Mouse (Mus musculus) lung, embryonic 14.5 days (tissue): ENCODE measurements around the gene Pla2g1b. TPM values are rescaled to one million over a fixed set of nuclear protein-coding genes. Genes with fewer than 3 reads are reported as not detected.
"Not testable (repeated sequence)": the region's sequence is repeated elsewhere in the genome, so short reads cannot be mapped to it uniquely, and the experiment has no call there.

Source experiments
- ATAC-seq: fragments of 200-750 bp; cut with Nextera tagmentation; 2 replicates; pipeline ENCODE4 v1.8.0; 2017; ENCODE audit warnings: mild to moderate bottlenecking, moderate TSS enrichment, moderate library complexity; ENCODE audit not compliant: insufficient read depth
- DNase-seq: peaks from one replicate; pipeline ENCODE4 v3.0.0-alpha.2; 2015
- H3K27ac ChIP-seq: fragments of 300-500 bp; sonication (generic); 2 replicates; pipeline ENCODE4 v1.5.1; 2014; ENCODE audit warnings: low read depth, mild to moderate bottlenecking, moderate library complexity
- H3K27me3 ChIP-seq: fragments of 300-500 bp; sonication (generic); 2 replicates; pipeline ENCODE4 v1.6.1; 2014; ENCODE audit warnings: low read length, control low read depth; ENCODE audit not compliant: insufficient read depth
- H3K36me3 ChIP-seq: fragments of 300-500 bp; sonication (generic); 2 replicates; pipeline ENCODE4 v1.6.1; 2014; ENCODE audit warnings: control low read depth; ENCODE audit not compliant: insufficient read depth
- H3K4me1 ChIP-seq: fragments of 300-500 bp; sonication (generic); 2 replicates; pipeline ENCODE4 v1.6.1; 2014; ENCODE audit warnings: antibody characterized with exemption, control low read depth; ENCODE audit not compliant: insufficient read depth
- H3K4me2 ChIP-seq: fragments of 300-500 bp; sonication (generic); 2 replicates; pipeline ENCODE4 v1.6.1; 2014; ENCODE audit warnings: mild to moderate bottlenecking
- H3K4me3 ChIP-seq: fragments of 300-500 bp; sonication (generic); 2 replicates; pipeline ENCODE4 v1.5.1; 2014; ENCODE audit warnings: low read depth, low read length
- H3K9ac ChIP-seq: fragments of 300-500 bp; sonication (generic); 2 replicates; pipeline ENCODE4 v1.6.1; 2014
- H3K9me3 ChIP-seq: fragments of 300-500 bp; sonication (generic); 2 replicates; pipeline ENCODE4 v1.6.1; 2016; ENCODE audit warnings: low read depth, low read length, control low read depth
- CTCF ChIP-seq: IDR thresholded peaks from 2 replicates; pipeline ENCODE4 v1.5.1; 2016; ENCODE audit warnings: antibody characterized with exemption, low read depth
- WGBS: fragments of 180-500 bp; shearing (Covaris S2); extraction: QIAGEN DNeasy Blood & Tissue Kit; methylation state at CpG from one replicate; pipeline ENCODE4 v1.1.7; 2014; 5-methylcytosine and 5-hydroxymethylcytosine counted together
- polyA plus RNA-seq: library from polyadenylated mRNA; unstranded; fragments of >200 nt; fragmentation: Nextera tagmentation; extraction: Ambion mirVana; gene quantifications from 2 replicates; pipeline ENCODE4 v1.2.1, GENCODE M21; 2014

Pla2g1b gene
- polyA plus RNA-seq, 1 experiment from 2014 or later = 5.6 TPM

DNA sequence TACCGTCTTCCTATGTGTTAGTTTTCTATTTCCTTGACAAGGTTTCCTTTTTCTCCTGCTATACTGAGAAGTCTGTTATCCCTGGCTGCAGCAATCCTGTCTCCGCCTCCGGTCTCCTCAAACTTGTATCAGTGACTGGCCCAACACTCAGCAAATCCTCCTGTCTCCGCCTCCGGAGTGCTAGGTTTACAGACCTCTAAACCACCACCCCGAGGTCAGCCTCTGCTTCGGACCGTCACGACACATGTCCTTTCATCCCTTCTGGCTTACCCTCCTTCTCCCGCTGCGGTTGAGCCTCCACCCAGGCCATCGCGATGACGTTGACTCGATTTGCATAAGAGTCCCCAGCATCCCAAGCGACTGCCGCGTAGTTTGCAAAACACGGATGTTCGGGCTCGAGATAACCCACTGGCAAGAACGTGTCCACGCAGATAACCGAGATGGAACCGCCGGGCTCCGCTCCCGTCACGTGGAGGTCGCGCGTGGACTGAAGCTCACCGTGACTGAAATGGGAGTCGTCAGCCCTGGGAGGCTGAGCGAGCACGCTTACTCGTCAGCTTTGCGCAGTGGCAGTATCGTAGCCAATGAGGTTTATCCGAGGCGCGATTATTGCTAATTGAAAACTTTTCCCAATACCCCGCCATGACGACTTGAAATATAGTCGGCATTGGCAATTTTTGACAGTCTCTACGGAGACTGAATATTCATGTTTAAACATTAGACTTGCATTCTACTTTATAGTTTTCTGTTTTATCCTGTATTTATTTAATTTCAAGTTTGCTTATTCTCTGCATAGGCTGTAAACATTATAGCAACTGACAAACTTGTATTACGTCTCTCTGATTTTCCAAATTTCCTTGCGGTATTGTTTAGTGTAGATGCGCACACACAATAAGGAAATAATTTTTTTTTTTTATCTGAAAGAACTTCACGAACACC is 23.9 kb downstream of the Pla2g1b start:
- H3K9me3 ChIP-seq = no peaks in the 10 kb centered on the region
- ATAC-seq (peak; percentile 79), DNase-seq (peak; percentile 92)
- H3K4me3 ChIP-seq = peak overlapping the region; percentile 28
- under 1% methylated on average over 50 of the region's 50 CpGs for WGBS
- no peak for TF ChIP-seq CTCF
- peak overlapping the region; percentile 76 for H3K9ac ChIP-seq
- H3K4me1 ChIP-seq = 0 out of 2 replicates have a peak, but pooled peaks cover 5% of the 10 kb centered on the region
- no peaks in the 10 kb centered on the region for H3K27me3 ChIP-seq
- no peaks in the 10 kb centered on the region for H3K36me3 ChIP-seq
- peak overlapping the region; percentile 66 for H3K4me2 ChIP-seq
- peak overlapping the region; percentile 100 for H3K27ac ChIP-seq

GRCm38 (mm10) chr5:115490638-115491000 is 24.6 kb downstream of the Pla2g1b start:
- WGBS = 9% methylated on average over 8 of the region's 8 CpGs
- Histone ChIP-seq H3K9me3 (no peaks in the 10 kb centered on the region), H3K36me3 (no peaks in the 10 kb centered on the region), H3K4me3 (no peak overlapping the region), H3K9ac (no peak overlapping the region), H3K27me3 (no peaks in the 10 kb centered on the region), H3K27ac (peak overlapping the region; percentile 100), H3K4me1 (0 out of 2 replicates have a peak, but pooled peaks cover 5% of the 10 kb centered on the region), H3K4me2 (peak overlapping the region; percentile 66)
- DNase-seq (no peak), ATAC-seq (no peak)
- no peak for TF ChIP-seq CTCF

DNA sequence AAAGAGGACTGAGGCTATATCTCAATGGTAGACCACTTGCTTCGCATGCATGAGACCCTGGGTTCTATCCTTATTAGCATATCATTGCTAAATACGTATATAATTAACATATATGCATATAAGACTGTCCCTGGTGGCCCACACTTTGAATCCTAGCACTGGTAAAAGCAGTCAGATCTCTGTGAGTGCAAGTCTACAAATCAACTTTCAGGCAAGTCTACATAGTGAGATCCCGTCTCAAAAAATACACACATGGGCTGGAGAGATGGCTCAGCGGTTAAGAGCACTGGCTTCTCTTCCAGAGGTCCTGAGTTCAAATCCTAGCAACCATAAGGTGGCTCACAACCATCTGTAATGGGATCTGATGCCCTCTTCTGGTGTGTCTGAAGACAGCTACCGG is 25.0 kb downstream of the Pla2g1b start:
- no peak for TF ChIP-seq CTCF
- no peak for ATAC-seq
- Histone ChIP-seq H3K4me1 (0 out of 2 replicates have a peak, but pooled peaks cover 5% of the 10 kb centered on the region), H3K4me2 (peak overlapping the region; percentile 66; the same call in 1 of the 2 replicates), H3K36me3 (no peaks in the 10 kb centered on the region), H3K9me3 (no peaks in the 10 kb centered on the region), H3K27ac (peak overlapping the region; percentile 100), H3K27me3 (no peaks in the 10 kb centered on the region), H3K9ac (no peak overlapping the region), H3K4me3 (no peak overlapping the region)
- WGBS = 30% methylated on average over 5 of the region's 5 CpGs
- DNase-seq = no peak

GRCm38 (mm10) chr5:115491771-115492322 is 25.8 kb downstream of the Pla2g1b start:
- no peaks in the 10 kb centered on the region for H3K36me3 ChIP-seq
- WGBS = 2% methylated on average over 28 of the region's 28 CpGs
- DNase-seq = peak; percentile 74
- H3K4me1 ChIP-seq = 0 out of 2 replicates have a peak, but pooled peaks cover 5% of the 10 kb centered on the region
- TF ChIP-seq CTCF = no peak
- H3K9ac ChIP-seq = peak overlapping the region; percentile 27
- no peaks in the 10 kb centered on the region for H3K9me3 ChIP-seq
- peak overlapping the region; percentile 20; the same call in 1 of the 2 replicates for H3K4me3 ChIP-seq
- peak; percentile 9; the same call in 1 of the 2 replicates for ATAC-seq
- H3K27ac ChIP-seq = peak overlapping the region; percentile 31; the same call in 1 of the 2 replicates
- H3K27me3 ChIP-seq = no peaks in the 10 kb centered on the region
- H3K4me2 ChIP-seq = peak overlapping the region; percentile 66

DNA sequence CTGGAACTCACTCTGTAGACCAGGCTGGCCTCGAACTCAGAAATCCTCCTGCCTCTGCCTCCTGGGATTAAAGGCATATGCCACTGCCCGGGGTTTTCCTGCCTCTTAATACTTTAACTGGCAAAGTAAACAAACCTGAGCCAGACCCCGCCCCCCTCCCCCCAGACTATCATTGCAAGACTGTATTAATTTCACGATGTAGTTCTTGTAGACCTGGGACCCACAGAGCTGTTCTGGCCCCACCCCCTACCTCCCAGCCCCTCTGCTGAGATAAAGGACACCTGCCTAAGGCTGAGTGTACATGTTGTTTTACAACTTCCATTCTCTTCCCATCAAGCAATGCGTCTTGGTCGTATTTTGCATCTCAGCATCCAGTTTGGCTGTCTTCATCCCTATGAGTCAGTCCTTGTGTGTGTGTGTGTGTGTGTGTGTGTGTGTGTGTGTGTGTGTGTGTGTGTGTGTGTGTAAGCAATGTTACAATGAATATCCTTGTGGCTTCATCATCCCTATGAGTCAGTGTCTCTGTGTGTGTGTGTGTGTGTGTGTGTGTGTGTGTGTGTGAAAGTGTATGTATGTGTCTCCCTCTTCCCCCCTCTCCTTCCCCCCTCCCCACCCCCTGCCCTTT is 26.8 kb downstream of the Pla2g1b start:
- no peak for TF ChIP-seq CTCF
- DNase-seq (no peak), ATAC-seq (no peak)
- Histone ChIP-seq H3K36me3 (no peaks in the 10 kb centered on the region), H3K27me3 (no peaks in the 10 kb centered on the region), H3K9me3 (no peaks in the 10 kb centered on the region), H3K4me2 (no peak overlapping the region), H3K9ac (no peak overlapping the region), H3K4me3 (no peak overlapping the region), H3K4me1 (0 out of 2 replicates have a peak, but pooled peaks cover 5% of the 10 kb centered on the region), H3K27ac (peak overlapping the region; percentile 80; the same call in 1 of the 2 replicates)
- WGBS = 58% methylated on average over 6 of the region's 6 CpGs

DNA sequence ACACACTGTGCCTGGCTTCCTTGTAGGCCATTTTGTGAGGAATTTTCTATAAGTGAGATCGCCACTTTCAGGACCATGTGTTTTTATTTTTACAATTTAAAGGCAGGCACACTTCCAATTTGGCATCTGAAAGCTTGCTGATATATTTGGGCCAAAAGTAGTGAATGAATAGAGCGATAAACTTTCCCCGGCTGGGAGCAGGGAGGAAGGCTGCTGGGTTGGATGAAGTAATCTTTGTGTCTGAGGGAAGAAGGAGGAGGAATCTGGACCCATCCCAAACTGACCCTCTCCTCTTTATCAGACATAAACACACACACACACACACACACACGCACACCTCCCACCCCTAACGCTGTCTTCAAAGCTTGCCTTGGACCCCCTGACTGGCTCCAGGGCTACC is 27.4 kb downstream of the Pla2g1b start:
- 18% methylated on average over 5 of the region's 5 CpGs for WGBS

GRCm38 (mm10) chr5:115495618-115496017 is 29.6 kb downstream of the Pla2g1b start:
- H3K9me3 ChIP-seq, H3K4me1 ChIP-seq, H3K9ac ChIP-seq, ATAC-seq, H3K4me2 ChIP-seq, H3K4me3 ChIP-seq, H3K27me3 ChIP-seq, H3K27ac ChIP-seq, DNase-seq, H3K36me3 ChIP-seq: not testable (repeated sequence)
- 87% methylated on average over 3 of the region's 3 CpGs for WGBS

More for the DNA sequence above, 27.4 kb downstream of the Pla2g1b start:
- H3K4me1 ChIP-seq = 0 out of 2 replicates have a peak, but pooled peaks cover 5% of the 10 kb centered on the region
- no peaks in the 10 kb centered on the region for H3K27me3 ChIP-seq
- no peaks in the 10 kb centered on the region for H3K36me3 ChIP-seq
- H3K4me2 ChIP-seq = no peak overlapping the region
- no peak overlapping the region for H3K4me3 ChIP-seq
- DNase-seq (peak; percentile 71), ATAC-seq (no peak)
- H3K9me3 ChIP-seq = no peaks in the 10 kb centered on the region
- no peak overlapping the region for H3K9ac ChIP-seq
- peak overlapping the region; percentile 80 for H3K27ac ChIP-seq
- TF ChIP-seq CTCF = no peak
